Mouse (Mus musculus) limb, embryonic 14.5 days (tissue): ENCODE results near the gene Xaf1. TPM values are rescaled to one million over a fixed set of nuclear protein-coding genes. Genes with fewer than 3 reads are reported as not detected.

Experiments
- ATAC-seq: fragments of 200-750 bp; cut with Nextera tagmentation; 2 replicates; pipeline ENCODE4 v1.8.0; 2017; ENCODE audit warnings: low read depth, moderate number of reproducible peaks, moderate TSS enrichment; ENCODE audit not compliant: low FRiP score
- DNase-seq: peaks from one replicate; pipeline ENCODE4 v3.0.0-alpha.2; 2015; ENCODE audit warnings: low spot score
- H3K27ac ChIP-seq: fragments of 300-500 bp; sonication (generic); replicated peaks from 2 replicates; pipeline ENCODE4 v1.5.1; 2014; ENCODE audit warnings: low read depth, mild to moderate bottlenecking, low read length, moderate library complexity, mixed read lengths
- H3K27me3 ChIP-seq: fragments of 300-500 bp; sonication (generic); 2 replicates; pipeline ENCODE4 v1.6.1; 2014; ENCODE audit warnings: low read length, mixed read lengths; ENCODE audit not compliant: control insufficient read depth, insufficient read depth
- H3K36me3 ChIP-seq: fragments of 300-500 bp; sonication (generic); 2 replicates; pipeline ENCODE4 v1.6.1; 2014; ENCODE audit warnings: mild to moderate bottlenecking, low read length, moderate library complexity, mixed read lengths; ENCODE audit not compliant: control insufficient read depth, insufficient read depth
- H3K4me1 ChIP-seq: fragments of 300-500 bp; sonication (generic); 2 replicates; pipeline ENCODE4 v1.6.1; 2014; ENCODE audit warnings: antibody characterized with exemption, low read length, mixed read lengths; ENCODE audit not compliant: control insufficient read depth, insufficient read depth
- H3K4me2 ChIP-seq: fragments of 300-500 bp; sonication (generic); replicated peaks from 2 replicates; pipeline ENCODE4 v1.6.1; 2014; ENCODE audit warnings: low read depth, mild to moderate bottlenecking, low read length, moderate library complexity; ENCODE audit not compliant: severe bottlenecking
- H3K4me3 ChIP-seq: fragments of 300-500 bp; sonication (generic); replicated peaks from 2 replicates; pipeline ENCODE4 v1.5.1; 2014; ENCODE audit warnings: low read length
- H3K9ac ChIP-seq: fragments of 300-500 bp; sonication (generic); 2 replicates; pipeline ENCODE4 v1.6.1; 2014; ENCODE audit warnings: mild to moderate bottlenecking, low read depth, low read length, moderate library complexity; ENCODE audit not compliant: severe bottlenecking
- H3K9me3 ChIP-seq: fragments of 300-500 bp; sonication (generic); 2 replicates; pipeline ENCODE4 v1.6.1; 2016; ENCODE audit warnings: low read length; ENCODE audit not compliant: control insufficient read depth
- POLR2A ChIP-seq: fragments of 200-500 bp; IDR thresholded peaks from 2 replicates; pipeline ENCODE4 v1.8.0; 2012; ENCODE audit warnings: inconsistent platforms, mild to moderate bottlenecking, moderate library complexity, borderline replicate concordance; ENCODE audit not compliant: insufficient read depth, insufficient read length; ENCODE audit errors: extremely low read depth
- WGBS: fragments of 180-500 bp; shearing (Covaris S2); extraction: QIAGEN DNeasy Blood & Tissue Kit; methylation state at CpG from one replicate; pipeline ENCODE4 v1.1.7; 2014; 5-methylcytosine and 5-hydroxymethylcytosine counted together
- polyA plus RNA-seq, 2 experiments: library from polyadenylated mRNA; depleted of rRNA in 1 of 2; stranded (reverse) in 1 of 2; unstranded in 1 of 2; fragments of >200 nt; fragmentation: Nextera tagmentation in 1 of 2; extraction: Ambion mirVana in 1 of 2; gene quantifications; 2 replicates each; pipeline versions ENCODE4 v1.2.1 to v1.2.3; 2012 to 2014

The Xaf1 gene
- polyA plus RNA-seq, 2 experiments: 1.9 to 2.9 TPM

GRCm38 (mm10) chr11:72311355-72312001 is 10.0 kb downstream of the Xaf1 start:
- ATAC-seq (no peak), DNase-seq (no peak)
- WGBS: 85% methylated on average over 10 of the region's 10 CpGs
- Histone ChIP-seq H3K27ac (no peak overlapping the region), H3K4me2 (no peak overlapping the region), H3K4me3 (no peak overlapping the region), H3K36me3 (no peaks in the 10 kb centered on the region), H3K9ac (no peak overlapping the region), H3K27me3 (peaks cover 26% of the 10 kb centered on the region), H3K4me1 (no peaks in the 10 kb centered on the region), H3K9me3 (no peaks in the 10 kb centered on the region)
- TF ChIP-seq POLR2A: no peak

- TF ChIP-seq POLR2A: no peak
- Histone ChIP-seq H3K27ac (no peak within 1 kb of the TSS), H3K4me3 (peak within 1 kb of the TSS; percentile 17), H3K27me3 (peaks cover 26% of the 10 kb centered on the region), H3K36me3 (no peaks in the 10 kb centered on the region), H3K4me1 (no peaks in the 10 kb centered on the region), H3K9me3 (no peaks in the 10 kb centered on the region), H3K4me2 (peak within 1 kb of the TSS; percentile 30; the same call in 1 of the 2 replicates), H3K9ac (no peak within 1 kb of the TSS)
- ATAC-seq (no peak), DNase-seq (no peak)
- 10% methylated on average over 42 of the region's 42 CpGs for WGBS
These were observed 12.9 kb downstream of the Xaf1 start, which contains the start of gene Fbxo39 for GRCm38 (mm10) chr11:72314151-72314895. TSS of gene Fbxo39 (plus strand) at chr11:72314444.

GRCm38 (mm10) chr11:72318026-72318425 is 16.6 kb downstream of the Xaf1 start:
- no peak overlapping the region for H3K4me3 ChIP-seq
- 87% methylated on average over 5 of the region's 5 CpGs for WGBS
- no peak overlapping the region for H3K9ac ChIP-seq
- no peak overlapping the region for H3K27ac ChIP-seq
- no peak overlapping the region for H3K4me2 ChIP-seq
- no peak for TF ChIP-seq POLR2A
- ATAC-seq (no peak), DNase-seq (no peak)
- peaks cover 26% of the 10 kb centered on the region for H3K27me3 ChIP-seq
- no peaks in the 10 kb centered on the region for H3K9me3 ChIP-seq
- no peaks in the 10 kb centered on the region for H3K4me1 ChIP-seq
- H3K36me3 ChIP-seq: no peaks in the 10 kb centered on the region

GRCm38 (mm10) chr11:72324431-72324830 is 23.0 kb downstream of the Xaf1 start:
- no peak overlapping the region for H3K4me2 ChIP-seq
- H3K4me1 ChIP-seq: no peaks in the 10 kb centered on the region
- H3K9me3 ChIP-seq: no peaks in the 10 kb centered on the region
- H3K27me3 ChIP-seq: no peaks in the 10 kb centered on the region
- no peak overlapping the region for H3K4me3 ChIP-seq
- ATAC-seq (no peak), DNase-seq (no peak)
- H3K27ac ChIP-seq: no peak overlapping the region
- WGBS: 73% methylated on average over 3 of the region's 3 CpGs
- no peaks in the 10 kb centered on the region for H3K36me3 ChIP-seq
- no peak for TF ChIP-seq POLR2A
- no peak overlapping the region for H3K9ac ChIP-seq

- no peak for DNase-seq
- Histone ChIP-seq H3K36me3 (no peaks in the 10 kb centered on the region), H3K9ac (no peak overlapping the region), H3K4me2 (no peak overlapping the region), H3K27me3 (no peaks in the 10 kb centered on the region), H3K4me3 (no peak overlapping the region), H3K9me3 (no peaks in the 10 kb centered on the region), H3K27ac (no peak overlapping the region), H3K4me1 (no peaks in the 10 kb centered on the region)
- no peak for ATAC-seq
- 89% methylated on average over 4 of the region's 4 CpGs for WGBS
- no peak for TF ChIP-seq POLR2A
These were observed 24.3 kb downstream of the Xaf1 start for GRCm38 (mm10) chr11:72325701-72326100.
